Comparison of ENCODE assay signal across 9 mouse cellular contexts in genomic region chr9:123525095-123525494, GRCm38 (mm10). TPM values are rescaled to one million over a fixed set of nuclear protein-coding genes. Genes with fewer than 3 reads are reported as not detected.
DNase-seq lines count a peak whose midpoint lies in the region; ATAC-seq and TF ChIP-seq lines count a peak whose summit lies in the region.
"Had no signal": no experiment of that assay in that cellular context is flagged by ENCODE, and none has a peak within 500 bp of the region (broad histone marks: within the 10 kb centered on the region; RNA-seq: fewer than 3 reads in every experiment).

No protein-coding gene starts in this region.

- intact Hi-C loops in heart, postnatal 36 days (cut with DNase I) = loop anchor here (1.0 to 10.0 kb wide), 5 partner anchors 16 to 370 kb away; partner anchors contain the start of genes Clec3b, Lars2 and Tmem158

- peak; percentile 70 for DNase-seq in kidney, adult 2 months
- no peak for DNase-seq in kidney, adult 11 months
- DNase-seq in G1E (ENCODE audit: low spot score) = no peak
- peak; percentile 64 to 65 for DNase-seq in cerebellum, adult 2 months
- DNase-seq in heart, postnatal 36 days = peak; percentile 66
- peak; percentile 81 for DNase-seq in lung, postnatal 10 days
- peak; percentile 68 for DNase-seq in right cerebral cortex, postnatal 4 days

- H3K27ac ChIP-seq in kidney, adult 2 months (ENCODE audit: insufficient read depth, low read depth, low read length) = no peak overlapping the region
- no peak overlapping the region for H3K27ac ChIP-seq in cerebellum, adult 2 months (ENCODE audit: insufficient read depth, low read length)
- H3K27ac ChIP-seq: embryonic facial prominence, embryonic 15.5 days had no signal

- no peak for ATAC-seq in G1E (ENCODE audit: extremely low read depth, insufficient number of reproducible peaks, low FRiP score, poor library complexity, severe bottlenecking)
- ATAC-seq in activated CD4-positive, CD25-positive, alpha-beta regulatory T cell, adult 4 months = no peak

- WGBS in kidney, adult 2 months = 0% methylated on average over 1 of the region's 1 CpGs
- WGBS in cerebellum, adult 2 months = 0% methylated on average over 1 of the region's 1 CpGs

- H3K4me1 ChIP-seq in kidney, adult 2 months (ENCODE audit: control insufficient read depth, insufficient read depth, low read length) = peaks cover 3% of the 10 kb centered on the region; the same call in 1 of the 2 replicates
- peaks cover 21% of the 10 kb centered on the region for H3K4me1 ChIP-seq in G1E (ENCODE audit: insufficient read depth, low read depth, low read length)
- H3K4me1 ChIP-seq in cerebellum, adult 2 months (ENCODE audit: control insufficient read depth, insufficient read depth, low read length) = 0 out of 2 replicates have a peak, but pooled peaks cover 2% of the 10 kb centered on the region

- no peak overlapping the region for H3K4me3 ChIP-seq in kidney, adult 2 months (ENCODE audit: insufficient read depth, low read depth, low read length)
- H3K4me3 ChIP-seq in G1E (ENCODE audit: low read depth, low read length) = no peak overlapping the region
- no peak overlapping the region for H3K4me3 ChIP-seq in cerebellum, adult 2 months (replicated peaks; ENCODE audit: insufficient read depth, low read depth, low read length)
- H3K4me3 ChIP-seq: embryonic facial prominence, embryonic 15.5 days had no signal

- no peaks in the 10 kb centered on the region for H3K27me3 ChIP-seq in kidney, adult 2 months (replicated peaks; ENCODE audit: control insufficient read depth, insufficient read depth, low read length)
- no peaks in the 10 kb centered on the region for H3K27me3 ChIP-seq in G1E (ENCODE audit: insufficient read depth, low read length)
- H3K27me3 ChIP-seq in cerebellum, adult 2 months (ENCODE audit: control insufficient read depth, insufficient read depth, low read length) = no peaks in the 10 kb centered on the region
- H3K27me3 ChIP-seq: embryonic facial prominence, embryonic 15.5 days had no signal

- no peaks in the 10 kb centered on the region for H3K36me3 ChIP-seq in kidney, adult 2 months (ENCODE audit: control insufficient read depth, insufficient read depth, low read length)
- H3K36me3 ChIP-seq in G1E (replicated peaks) = peaks cover 26% of the 10 kb centered on the region

- no peaks in the 10 kb centered on the region for H3K9me3 ChIP-seq in G1E (replicated peaks)
- H3K9me3 ChIP-seq: embryonic facial prominence, embryonic 15.5 days had no signal

- TF ChIP-seq POLR2A in kidney, adult 2 months (IDR thresholded peaks at IDR 0.05; ENCODE audit: low read depth, low read length) = no peak
- TF ChIP-seq POLR2A in cerebellum, adult 2 months (IDR thresholded peaks at IDR 0.05; ENCODE audit: borderline replicate concordance, insufficient read depth, low read length) = no peak

- peak; percentile 49 for TF ChIP-seq CTCF in kidney, adult 2 months (conservative IDR thresholded peaks at IDR 0.05; ENCODE audit: insufficient read depth, insufficient read length, low read depth, low read length)
- TF ChIP-seq CTCF in G1E (IDR thresholded peaks at IDR 0.05; ENCODE audit: low read depth, low read length) = peak; percentile 39; the same call in 1 of the 2 replicates
- peak; percentile 41; the same call in 1 of the 2 replicates for TF ChIP-seq CTCF in cerebellum, adult 2 months (IDR thresholded peaks at IDR 0.05; ENCODE audit: borderline replicate concordance, insufficient read depth, low read depth, low read length)

RNA-seq across cellular contexts. Expression of gene Sacm1l, which starts 4.5 kb away (rescaled TPM):
- 13.8 and 20.0 TPM in 2 replicates for polyA plus RNA-seq in kidney, adult 2 months (2012; rRNA removed)
- total RNA-seq in G1E (2014; fragmentation: Nextera tagmentation) = 42.3 and 43.3 TPM in 2 replicates
- 54.7 and 59.7 TPM in 2 replicates for total RNA-seq in G1E (2017)
- 1.8 and 2.0 TPM in 2 replicates for polyA plus RNA-seq in G1E (2012)
- polyA plus RNA-seq in cerebellum, adult 2 months (2012; rRNA removed) = 57.1 and 58.1 TPM in 2 replicates
- 10 to 100 TPM; 32.2 to 32.9 TPM for total RNA-seq in heart, postnatal 36 days (2021)
- polyA plus RNA-seq in activated CD4-positive, CD25-positive, alpha-beta regulatory T cell, adult 4 months (2017; shearing (Covaris generic)) = 10 to 100 TPM; 45.6 to 59.3 TPM

RNA-seq across cellular contexts. Expression of gene Limd1, which starts 46.6 kb away (rescaled TPM):
- polyA plus RNA-seq in kidney, adult 2 months (2012; rRNA removed) = 56.9 and 58.7 TPM in 2 replicates
- total RNA-seq in G1E (2014; fragmentation: Nextera tagmentation) = 30.3 and 31.2 TPM in 2 replicates
- total RNA-seq in G1E (2017) = 22.8 and 24.9 TPM in 2 replicates
- 12.8 and 14.0 TPM in 2 replicates for polyA plus RNA-seq in G1E (2012)
- polyA plus RNA-seq in cerebellum, adult 2 months (2012; rRNA removed) = 5.9 and 6.5 TPM in 2 replicates
- 10 to 100 TPM; 43.2 to 43.3 TPM for total RNA-seq in heart, postnatal 36 days (2021)
- 10 to 100 TPM; 31.3 to 38.7 TPM for polyA plus RNA-seq in activated CD4-positive, CD25-positive, alpha-beta regulatory T cell, adult 4 months (2017; shearing (Covaris generic))

Comparison
In these comparisons a context has a peak if more than half of its experiments do, and no peak if none do; other contexts are left out.
1. DNase-seq: peak in kidney, adult 2 months (single experiment), cerebellum, adult 2 months (2 of 2), heart, postnatal 36 days (2 of 2), lung, postnatal 10 days (single experiment) and right cerebral cortex, postnatal 4 days (single experiment); none in kidney, adult 11 months (single experiment) and G1E (single experiment).
2. Peak in every context shown above with its lines, with median percentiles within 50 percentile points of each other: CTCF ChIP-seq.